20 mouse cellular contexts compared by ENCODE assay signal in the genomic region with DNA sequence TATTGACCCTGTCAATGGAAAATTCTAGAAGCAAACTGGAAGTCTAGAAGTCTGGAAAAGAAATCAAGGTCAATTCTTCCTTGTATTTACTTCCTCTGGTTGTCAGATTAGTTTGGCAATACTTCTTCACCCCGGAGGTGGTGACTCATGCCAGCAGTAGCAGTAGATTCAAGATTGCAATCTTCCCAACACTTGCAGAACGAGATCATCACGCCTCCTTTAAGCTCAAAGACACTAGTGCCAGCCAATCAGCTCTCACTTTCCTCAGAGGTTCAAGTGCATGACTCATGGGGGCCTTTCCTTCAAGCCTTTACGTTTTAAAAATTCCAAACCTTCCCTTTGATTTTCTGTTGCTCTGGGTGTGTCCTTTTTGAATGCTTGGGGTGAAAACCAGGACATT.
DNase-seq lines count a peak whose midpoint lies in the region; ATAC-seq and TF ChIP-seq lines count a peak whose summit lies in the region.
"Had no signal": no experiment of that assay in that cellular context is flagged by ENCODE, and none has a peak within 500 bp of the region (broad histone marks: within the 10 kb centered on the region; RNA-seq: fewer than 3 reads in every experiment).

No protein-coding gene starts in this region.

- H3K36me3 ChIP-seq in embryonic facial prominence, embryonic 14.5 days (ENCODE audit: control insufficient read depth, insufficient read depth, low read length) = no peaks in the 10 kb centered on the region
- no peaks in the 10 kb centered on the region for H3K36me3 ChIP-seq in embryonic facial prominence, embryonic 10.5 days (replicated peaks)
- no peaks in the 10 kb centered on the region for H3K36me3 ChIP-seq in lung, postnatal 0 days (ENCODE audit: insufficient read depth, low read length)
- no peaks in the 10 kb centered on the region for H3K36me3 ChIP-seq in stomach, embryonic 16.5 days (ENCODE audit: control insufficient read depth, insufficient read depth, low read length)
- no peaks in the 10 kb centered on the region for H3K36me3 ChIP-seq in hindbrain, embryonic 13.5 days
- H3K36me3 ChIP-seq in midbrain, embryonic 13.5 days = no peaks in the 10 kb centered on the region
- H3K36me3 ChIP-seq: limb, embryonic 10.5 days; liver, embryonic 12.5 days had no signal

- no peak for TF ChIP-seq CTCF in lung, postnatal 0 days (IDR thresholded peaks at IDR 0.05)

- no peak overlapping the region for H3K27ac ChIP-seq in embryonic facial prominence, embryonic 14.5 days (replicated peaks; ENCODE audit: low read depth, low read length)
- no peak overlapping the region for H3K27ac ChIP-seq in embryonic facial prominence, embryonic 10.5 days (replicated peaks)
- H3K27ac ChIP-seq in lung, postnatal 0 days (ENCODE audit: low read length) = no peak overlapping the region
- H3K27ac ChIP-seq in stomach, embryonic 16.5 days (ENCODE audit: low read length) = peak overlapping the region; percentile 32; the same call in 1 of the 2 replicates
- no peak overlapping the region for H3K27ac ChIP-seq in hindbrain, embryonic 13.5 days
- H3K27ac ChIP-seq in midbrain, embryonic 13.5 days = no peak overlapping the region
- H3K27ac ChIP-seq: hindbrain, postnatal 0 days; limb, embryonic 10.5 days; liver, embryonic 12.5 days had no signal

- H3K4me2 ChIP-seq in embryonic facial prominence, embryonic 14.5 days (ENCODE audit: low read depth, low read length) = no peak overlapping the region
- no peak overlapping the region for H3K4me2 ChIP-seq in lung, postnatal 0 days (replicated peaks; ENCODE audit: low read depth, low read length)
- no peak overlapping the region for H3K4me2 ChIP-seq in stomach, embryonic 16.5 days (ENCODE audit: low read depth, low read length)
- H3K4me2 ChIP-seq in hindbrain, embryonic 13.5 days = no peak overlapping the region
- no peak overlapping the region for H3K4me2 ChIP-seq in midbrain, embryonic 13.5 days (replicated peaks)
- H3K4me2 ChIP-seq: heart, embryonic 11.5 days; liver, embryonic 12.5 days had no signal

- no peak for ATAC-seq in embryonic facial prominence, embryonic 14.5 days (ENCODE audit: low read depth)
- ATAC-seq in lung, postnatal 0 days = peak; percentile 88
- no peak; the same call in 1 of the 2 replicates for ATAC-seq in stomach, embryonic 16.5 days (ENCODE audit: insufficient read depth, low FRiP score)
- no peak for ATAC-seq in hindbrain, embryonic 13.5 days (ENCODE audit: low FRiP score)
- no peak for ATAC-seq in midbrain, embryonic 13.5 days
- ATAC-seq: hindbrain, postnatal 0 days; liver, embryonic 12.5 days had no signal

- WGBS in embryonic facial prominence, embryonic 14.5 days = 59% methylated on average over 4 of the region's 4 CpGs
- 79% methylated on average over 4 of the region's 4 CpGs for WGBS in embryonic facial prominence, embryonic 10.5 days
- WGBS in lung, postnatal 0 days = 28% methylated on average over 4 of the region's 4 CpGs
- WGBS in stomach, embryonic 16.5 days = 42% methylated on average over 4 of the region's 4 CpGs
- 82% methylated on average over 4 of the region's 4 CpGs for WGBS in hindbrain, embryonic 13.5 days
- WGBS in midbrain, embryonic 13.5 days = 83% methylated on average over 4 of the region's 4 CpGs

- peak; percentile 20 for DNase-seq in embryonic facial prominence, embryonic 14.5 days (ENCODE audit: low spot score)
- DNase-seq in embryonic facial prominence, embryonic 10.5 days (ENCODE audit: low spot score) = no peak
- DNase-seq in NIH3T3 (ENCODE audit: low read depth) = peak; percentile 11
- peak; percentile 87 for DNase-seq in lung, postnatal 0 days (ENCODE audit: low spot score)
- no peak for DNase-seq in cerebellum, adult 18-20 months
- DNase-seq: cerebellum, adult 9-10 months; embryo, embryonic 11 days; gastrocnemius, postnatal 10 days; kidney, adult 18-20 months; kidney, postnatal 25 days; thymus, postnatal 25 days had no signal

- TF ChIP-seq EP300 in lung, postnatal 0 days (IDR thresholded peaks at IDR 0.05) = 0 out of 2 replicates have a peak, but pooled peaks have one; percentile 51

- no peaks in the 10 kb centered on the region for H3K4me1 ChIP-seq in embryonic facial prominence, embryonic 14.5 days (ENCODE audit: control insufficient read depth, insufficient read depth, low read length)
- H3K4me1 ChIP-seq in embryonic facial prominence, embryonic 10.5 days = no peaks in the 10 kb centered on the region
- H3K4me1 ChIP-seq in lung, postnatal 0 days (ENCODE audit: insufficient read depth, low read depth, low read length) = no peaks in the 10 kb centered on the region
- no peaks in the 10 kb centered on the region for H3K4me1 ChIP-seq in stomach, embryonic 16.5 days (ENCODE audit: control insufficient read depth, insufficient read depth, low read length)
- H3K4me1 ChIP-seq in hindbrain, embryonic 13.5 days (replicated peaks) = no peaks in the 10 kb centered on the region
- no peaks in the 10 kb centered on the region for H3K4me1 ChIP-seq in midbrain, embryonic 13.5 days (replicated peaks)
- H3K4me1 ChIP-seq: limb, embryonic 10.5 days; liver, embryonic 12.5 days; megakaryocyte, embryonic 14.5 days had no signal

- no peaks in the 10 kb centered on the region for H3K27me3 ChIP-seq in embryonic facial prominence, embryonic 14.5 days (replicated peaks; ENCODE audit: control insufficient read depth, insufficient read depth, low read length)
- H3K27me3 ChIP-seq in embryonic facial prominence, embryonic 10.5 days (replicated peaks; ENCODE audit: low read depth, poor library complexity, severe bottlenecking) = no peaks in the 10 kb centered on the region
- H3K27me3 ChIP-seq in lung, postnatal 0 days (replicated peaks; ENCODE audit: insufficient read depth, low read length) = no peaks in the 10 kb centered on the region
- no peaks in the 10 kb centered on the region for H3K27me3 ChIP-seq in stomach, embryonic 16.5 days (ENCODE audit: control insufficient read depth, insufficient read depth, low read length)
- no peaks in the 10 kb centered on the region for H3K27me3 ChIP-seq in hindbrain, embryonic 13.5 days
- H3K27me3 ChIP-seq in midbrain, embryonic 13.5 days = no peaks in the 10 kb centered on the region
- H3K27me3 ChIP-seq: liver, embryonic 12.5 days had no signal

- no peak overlapping the region for H3K4me3 ChIP-seq in embryonic facial prominence, embryonic 14.5 days (ENCODE audit: low read depth, low read length)
- H3K4me3 ChIP-seq in embryonic facial prominence, embryonic 10.5 days = no peak overlapping the region
- no peak overlapping the region for H3K4me3 ChIP-seq in lung, postnatal 0 days (ENCODE audit: low read depth, low read length)
- no peak overlapping the region for H3K4me3 ChIP-seq in stomach, embryonic 16.5 days (replicated peaks; ENCODE audit: low read length)
- no peak overlapping the region for H3K4me3 ChIP-seq in hindbrain, embryonic 13.5 days
- no peak overlapping the region for H3K4me3 ChIP-seq in midbrain, embryonic 13.5 days (replicated peaks)
- H3K4me3 ChIP-seq: erythroblast, embryonic 14.5 days; limb, embryonic 10.5 days; liver, embryonic 12.5 days; megakaryocyte, embryonic 14.5 days had no signal

- H3K9ac ChIP-seq in embryonic facial prominence, embryonic 14.5 days (ENCODE audit: low read depth, low read length) = no peak overlapping the region
- H3K9ac ChIP-seq in lung, postnatal 0 days (replicated peaks; ENCODE audit: low read depth) = no peak overlapping the region
- no peak overlapping the region for H3K9ac ChIP-seq in stomach, embryonic 16.5 days (ENCODE audit: low read length)
- H3K9ac ChIP-seq in hindbrain, embryonic 13.5 days = no peak overlapping the region
- no peak overlapping the region for H3K9ac ChIP-seq in midbrain, embryonic 13.5 days (replicated peaks)
- H3K9ac ChIP-seq: liver, embryonic 12.5 days had no signal

- no peaks in the 10 kb centered on the region for H3K9me3 ChIP-seq in embryonic facial prominence, embryonic 14.5 days (ENCODE audit: control insufficient read depth, low read length)
- no peaks in the 10 kb centered on the region for H3K9me3 ChIP-seq in embryonic facial prominence, embryonic 10.5 days
- no peaks in the 10 kb centered on the region for H3K9me3 ChIP-seq in lung, postnatal 0 days (ENCODE audit: low read length)
- no peaks in the 10 kb centered on the region for H3K9me3 ChIP-seq in stomach, embryonic 16.5 days (replicated peaks; ENCODE audit: control insufficient read depth, low read length)
- no peaks in the 10 kb centered on the region for H3K9me3 ChIP-seq in hindbrain, embryonic 13.5 days
- no peaks in the 10 kb centered on the region for H3K9me3 ChIP-seq in midbrain, embryonic 13.5 days
- H3K9me3 ChIP-seq: limb, embryonic 10.5 days; liver, embryonic 12.5 days; megakaryocyte, embryonic 14.5 days had no signal

Comparison
In these comparisons a context has a peak if more than half of its experiments do, and no peak if none do; other contexts are left out.
1. DNase-seq: peak in embryonic facial prominence, embryonic 14.5 days (single experiment), NIH3T3 (single experiment) and lung, postnatal 0 days (single experiment); none in embryonic facial prominence, embryonic 10.5 days (single experiment) and cerebellum, adult 18-20 months (0 of 2).